Mouse (Mus musculus): ENCODE data around the gene Usp21. TPM values are rescaled to one million over a fixed set of nuclear protein-coding genes. Genes with fewer than 3 reads are reported as not detected.
A peak's percentile ranks its signal among the peaks of the same experiment; 100 is the strongest.

The Usp21 gene
- polyA plus RNA-seq, 1 experiment from 2014 or later: 122 TPM

- H3K4me1 ChIP-seq: peaks cover 49% of the 10 kb centered on the region
Observed at GRCm38 (mm10) chr1:171283188-171284160, 4.3 kb downstream of the Usp21 start.

GRCm38 (mm10) chr1:171282086-171282805 is 5.5 kb downstream of the Usp21 start:
- no peaks in the 10 kb centered on the region for H3K9me3 ChIP-seq (replicated peaks)
- H3K4me1 ChIP-seq: peaks cover 43% of the 10 kb centered on the region
- H3K27me3 ChIP-seq: no peaks in the 10 kb centered on the region
- H3K4me2 ChIP-seq: peak overlapping the region; percentile 89
- peak overlapping the region; percentile 77; the same call in 1 of the 2 replicates for H3K27ac ChIP-seq
- H3K4me3 ChIP-seq: no peak overlapping the region
- no peak for ATAC-seq
- H3K9ac ChIP-seq: no peak overlapping the region
- 83% methylated on average over 18 of the region's 18 CpGs for WGBS
- H3K36me3 ChIP-seq (ENCODE audit: poor library complexity, severe bottlenecking): peaks cover 61% of the 10 kb centered on the region

More at GRCm38 (mm10) chr1:171283188-171284160, 4.3 kb downstream of the Usp21 start:
- ATAC-seq: no peak
- Histone ChIP-seq H3K4me3 (no peak overlapping the region), H3K4me2 (no peak overlapping the region), H3K9ac (no peak overlapping the region), H3K27me3 (no peaks in the 10 kb centered on the region), H3K36me3 (ENCODE audit: poor library complexity, severe bottlenecking) (peaks cover 52% of the 10 kb centered on the region), H3K27ac (no peak overlapping the region), H3K9me3 (replicated peaks) (no peaks in the 10 kb centered on the region)
- WGBS: 91% methylated on average over 18 of the region's 18 CpGs

GRCm38 (mm10) chr1:171281528-171281923 is 6.3 kb downstream of the Usp21 start:
- peaks cover 36% of the 10 kb centered on the region for H3K4me1 ChIP-seq
- ATAC-seq: peak; percentile 48
- H3K27ac ChIP-seq: peak overlapping the region; percentile 77
- H3K9me3 ChIP-seq (replicated peaks): no peaks in the 10 kb centered on the region
- 1% methylated on average over 10 of the region's 10 CpGs for WGBS
- H3K4me2 ChIP-seq: peak overlapping the region; percentile 89
- H3K27me3 ChIP-seq: no peaks in the 10 kb centered on the region
- H3K9ac ChIP-seq: peak overlapping the region; percentile 64
- peak overlapping the region; percentile 70 for H3K4me3 ChIP-seq
- peaks cover 65% of the 10 kb centered on the region for H3K36me3 ChIP-seq (ENCODE audit: poor library complexity, severe bottlenecking)

GRCm38 (mm10) chr1:171280916-171281527 is 6.8 kb downstream of the Usp21 start, which contains the start of gene Ppox:
Gene Ppox, minus strand, starts transcription at chr1:171281186.
- Histone ChIP-seq H3K36me3 (ENCODE audit: poor library complexity, severe bottlenecking) (peaks cover 65% of the 10 kb centered on the region), H3K9ac (peak within 1 kb of the TSS; percentile 84), H3K9me3 (replicated peaks) (no peaks in the 10 kb centered on the region), H3K27ac (peak within 1 kb of the TSS; percentile 77), H3K4me3 (peak within 1 kb of the TSS; percentile 70), H3K4me2 (peak within 1 kb of the TSS; percentile 89), H3K27me3 (no peaks in the 10 kb centered on the region), H3K4me1 (peaks cover 31% of the 10 kb centered on the region)
- 0% methylated on average over 26 of the region's 26 CpGs for WGBS
- ATAC-seq: peak; percentile 99

GRCm38 (mm10) chr1:171280250-171280915 is 7.4 kb downstream of the Usp21 start:
- Histone ChIP-seq H3K36me3 (ENCODE audit: poor library complexity, severe bottlenecking) (peaks cover 65% of the 10 kb centered on the region), H3K9ac (peak overlapping the region; percentile 84), H3K4me3 (peak overlapping the region; percentile 70), H3K27me3 (no peaks in the 10 kb centered on the region), H3K27ac (no peak overlapping the region; the same call in 1 of the 2 replicates), H3K9me3 (replicated peaks) (no peaks in the 10 kb centered on the region), H3K4me1 (peaks cover 24% of the 10 kb centered on the region), H3K4me2 (peak overlapping the region; percentile 89)
- ATAC-seq: no peak; the same call in 1 of the 2 replicates
- WGBS: under 1% methylated on average over 25 of the region's 25 CpGs

- H3K27ac ChIP-seq: no peak overlapping the region
- H3K9ac ChIP-seq: peak overlapping the region; percentile 84
- no peaks in the 10 kb centered on the region for H3K9me3 ChIP-seq (replicated peaks)
- H3K36me3 ChIP-seq (ENCODE audit: poor library complexity, severe bottlenecking): peaks cover 65% of the 10 kb centered on the region
- ATAC-seq: no peak
- WGBS: 53% methylated on average over 5 of the region's 5 CpGs
- H3K27me3 ChIP-seq: no peaks in the 10 kb centered on the region
- peak overlapping the region; percentile 70 for H3K4me3 ChIP-seq
- H3K4me2 ChIP-seq: peak overlapping the region; percentile 89
- peaks cover 24% of the 10 kb centered on the region for H3K4me1 ChIP-seq
Observed at GRCm38 (mm10) chr1:171279721-171280120, 8.1 kb downstream of the Usp21 start.

GRCm38 (mm10) chr1:171279012-171279705 is 8.6 kb downstream of the Usp21 start:
- H3K4me1 ChIP-seq: peaks cover 24% of the 10 kb centered on the region
- H3K27ac ChIP-seq: no peak overlapping the region
- WGBS: 89% methylated on average over 14 of the region's 14 CpGs
- no peak overlapping the region for H3K4me3 ChIP-seq
- no peaks in the 10 kb centered on the region for H3K9me3 ChIP-seq (replicated peaks)
- no peaks in the 10 kb centered on the region for H3K27me3 ChIP-seq
- H3K36me3 ChIP-seq (ENCODE audit: poor library complexity, severe bottlenecking): peaks cover 66% of the 10 kb centered on the region
- ATAC-seq: no peak
- no peak overlapping the region for H3K9ac ChIP-seq
- H3K4me2 ChIP-seq: peak overlapping the region; percentile 89; the same call in 1 of the 2 replicates

GRCm38 (mm10) chr1:171278436-171278835 is 9.4 kb downstream of the Usp21 start:
- H3K9ac ChIP-seq: no peak overlapping the region
- H3K9me3 ChIP-seq (replicated peaks): no peaks in the 10 kb centered on the region
- no peak overlapping the region for H3K4me2 ChIP-seq
- H3K36me3 ChIP-seq (ENCODE audit: poor library complexity, severe bottlenecking): peaks cover 66% of the 10 kb centered on the region
- H3K4me1 ChIP-seq: peaks cover 24% of the 10 kb centered on the region
- WGBS: 94% methylated on average over 8 of the region's 8 CpGs
- no peak for ATAC-seq
- H3K4me3 ChIP-seq: no peak overlapping the region
- no peaks in the 10 kb centered on the region for H3K27me3 ChIP-seq
- H3K27ac ChIP-seq: no peak overlapping the region

- Histone ChIP-seq H3K4me3 (no peak overlapping the region), H3K4me1 (peaks cover 24% of the 10 kb centered on the region), H3K27me3 (no peaks in the 10 kb centered on the region), H3K9ac (no peak overlapping the region), H3K27ac (no peak overlapping the region), H3K4me2 (no peak overlapping the region), H3K36me3 (ENCODE audit: poor library complexity, severe bottlenecking) (peaks cover 66% of the 10 kb centered on the region), H3K9me3 (replicated peaks) (no peaks in the 10 kb centered on the region)
- WGBS: 85% methylated on average over 10 of the region's 10 CpGs
- no peak for ATAC-seq
Observed at GRCm38 (mm10) chr1:171277736-171278135, 10.1 kb downstream of the Usp21 start.

GRCm38 (mm10) chr1:171276110-171276748 is 11.6 kb downstream of the Usp21 start:
- peaks cover 69% of the 10 kb centered on the region for H3K36me3 ChIP-seq (ENCODE audit: poor library complexity, severe bottlenecking)
- peaks cover 28% of the 10 kb centered on the region for H3K4me1 ChIP-seq
- no peak for ATAC-seq
- no peak overlapping the region for H3K27ac ChIP-seq
- H3K4me3 ChIP-seq: no peak overlapping the region
- no peak overlapping the region for H3K9ac ChIP-seq
- 92% methylated on average over 14 of the region's 14 CpGs for WGBS
- no peak overlapping the region for H3K4me2 ChIP-seq
- H3K9me3 ChIP-seq (replicated peaks): no peaks in the 10 kb centered on the region
- H3K27me3 ChIP-seq: no peaks in the 10 kb centered on the region
